Mouse (Mus musculus) macrophage (primary cell): ENCODE results near the gene Ak4. TPM values are rescaled to one million over a fixed set of nuclear protein-coding genes. Genes with fewer than 3 reads are reported as not detected.

Experiments
- H3K27ac ChIP-seq: fragments of 350-480 bp; formaldehyde crosslinking; 2 replicates; pipeline ENCODE4 v1.9.0; 2021
- H3K36me3 ChIP-seq: fragments of 350-480 bp; formaldehyde crosslinking; 2 replicates; pipeline ENCODE4 v1.9.0; 2021; ENCODE audit errors: inconsistent target
- H3K4me3 ChIP-seq: fragments of 350-480 bp; formaldehyde crosslinking; 2 replicates; pipeline ENCODE4 v1.9.0; 2021; ENCODE audit errors: inconsistent target
- H3K79me2 ChIP-seq: fragments of 350-480 bp; formaldehyde crosslinking; 2 replicates; pipeline ENCODE4 v1.9.0; 2021; ENCODE audit errors: inconsistent target
- WGBS: methylation state at CpG from one replicate; pipeline ENCODE4 v1.1.7; 2026; ENCODE audit warnings: inconsistent platforms; ENCODE audit not compliant: missing documents; 5-methylcytosine and 5-hydroxymethylcytosine counted together
- polyA plus RNA-seq: library from polyadenylated mRNA; stranded (reverse); fragments of 250-400 nt; gene quantifications from 3 replicates; pipeline ENCODE4 v1.2.4, GENCODE M21; 2018; ENCODE audit warnings: inconsistent platforms

Ak4 gene
- polyA plus RNA-seq, 1 experiment from 2014 or later = 0.32 TPM

GRCm38 (mm10) chr4:101460114-101460513, 41.0 kb downstream of the Ak4 start:
- H3K79me2 ChIP-seq = no peaks in the 10 kb centered on the region
- H3K4me3 ChIP-seq = no peak overlapping the region
- no peaks in the 10 kb centered on the region for H3K36me3 ChIP-seq
- no peak overlapping the region for H3K27ac ChIP-seq
- 79% methylated on average over 1 of the region's 1 CpGs for WGBS

GRCm38 (mm10) chr4:101462065-101462464, 43.0 kb downstream of the Ak4 start:
- Histone ChIP-seq H3K36me3 (no peaks in the 10 kb centered on the region), H3K27ac (no peak overlapping the region), H3K4me3 (no peak overlapping the region), H3K79me2 (no peaks in the 10 kb centered on the region)
- 97% methylated on average over 2 of the region's 2 CpGs for WGBS

- WGBS = 47% methylated on average over 3 of the region's 3 CpGs
- Histone ChIP-seq H3K4me3 (no peak overlapping the region), H3K27ac (no peak overlapping the region), H3K79me2 (no peaks in the 10 kb centered on the region), H3K36me3 (no peaks in the 10 kb centered on the region)
Observed at GRCm38 (mm10) chr4:101466264-101466663, 47.2 kb downstream of the Ak4 start.

- 85% methylated on average over 5 of the region's 5 CpGs for WGBS
- Histone ChIP-seq H3K27ac (no peak overlapping the region), H3K36me3 (no peaks in the 10 kb centered on the region), H3K4me3 (no peak overlapping the region), H3K79me2 (no peaks in the 10 kb centered on the region)
Observed at GRCm38 (mm10) chr4:101469242-101469641, 50.2 kb downstream of the Ak4 start.

GRCm38 (mm10) chr4:101470543-101470942, 51.5 kb downstream of the Ak4 start:
- H3K36me3 ChIP-seq = no peaks in the 10 kb centered on the region
- H3K79me2 ChIP-seq = no peaks in the 10 kb centered on the region
- no peak overlapping the region for H3K27ac ChIP-seq
- no peak overlapping the region for H3K4me3 ChIP-seq
- 9% methylated on average over 5 of the region's 5 CpGs for WGBS

GRCm38 (mm10) chr4:101472767-101473166, 53.7 kb downstream of the Ak4 start:
- Histone ChIP-seq H3K27ac (no peak overlapping the region), H3K4me3 (no peak overlapping the region), H3K79me2 (no peaks in the 10 kb centered on the region), H3K36me3 (no peaks in the 10 kb centered on the region)
- 97% methylated on average over 3 of the region's 3 CpGs for WGBS

GRCm38 (mm10) chr4:101490320-101490917, 71.3 kb downstream of the Ak4 start:
- H3K4me3 ChIP-seq = no peak overlapping the region
- no peaks in the 10 kb centered on the region for H3K79me2 ChIP-seq
- H3K27ac ChIP-seq = no peak overlapping the region
- H3K36me3 ChIP-seq = no peaks in the 10 kb centered on the region
- 41% methylated on average over 8 of the region's 8 CpGs for WGBS

- Histone ChIP-seq H3K4me3 (no peak overlapping the region), H3K27ac (no peak overlapping the region), H3K36me3 (no peaks in the 10 kb centered on the region), H3K79me2 (no peaks in the 10 kb centered on the region)
- 73% methylated on average over 4 of the region's 6 CpGs for WGBS
Observed at GRCm38 (mm10) chr4:101491704-101492103, 72.6 kb downstream of the Ak4 start.

GRCm38 (mm10) chr4:101493611-101494197, 74.6 kb downstream of the Ak4 start:
- Histone ChIP-seq H3K27ac (no peak overlapping the region), H3K79me2 (no peaks in the 10 kb centered on the region), H3K36me3 (no peaks in the 10 kb centered on the region), H3K4me3 (no peak overlapping the region)

GRCm38 (mm10) chr4:101496188-101496533, 77.1 kb downstream of the Ak4 start:
- no peak overlapping the region for H3K27ac ChIP-seq
- 4% methylated on average over 28 of the region's 28 CpGs for WGBS
- no peaks in the 10 kb centered on the region for H3K36me3 ChIP-seq
- H3K4me3 ChIP-seq = no peak overlapping the region
- H3K79me2 ChIP-seq = no peaks in the 10 kb centered on the region

- Histone ChIP-seq H3K79me2 (no peaks in the 10 kb centered on the region), H3K4me3 (no peak within 1 kb of the TSS), H3K36me3 (no peaks in the 10 kb centered on the region), H3K27ac (no peak within 1 kb of the TSS)
- WGBS = 2% methylated on average over 43 of the region's 57 CpGs
Observed at GRCm38 (mm10) chr4:101496534-101497237, 77.6 kb downstream of the Ak4 start, which contains the start of gene Dnajc6. Gene Dnajc6, plus strand, starts transcription at chr4:101496648.

GRCm38 (mm10) chr4:101497336-101497735, 78.3 kb downstream of the Ak4 start:
- Histone ChIP-seq H3K36me3 (no peaks in the 10 kb centered on the region), H3K4me3 (no peak overlapping the region), H3K79me2 (no peaks in the 10 kb centered on the region), H3K27ac (no peak overlapping the region)
- WGBS = 4% methylated on average over 14 of the region's 14 CpGs

GRCm38 (mm10) chr4:101504470-101505007, 85.5 kb downstream of the Ak4 start:
- WGBS = 92% methylated on average over 7 of the region's 7 CpGs
- no peak overlapping the region for H3K27ac ChIP-seq
- H3K4me3 ChIP-seq = no peak overlapping the region
- no peaks in the 10 kb centered on the region for H3K36me3 ChIP-seq
- no peaks in the 10 kb centered on the region for H3K79me2 ChIP-seq

- no peak overlapping the region for H3K27ac ChIP-seq
- WGBS = 68% methylated on average over 2 of the region's 2 CpGs
- no peaks in the 10 kb centered on the region for H3K79me2 ChIP-seq
- H3K36me3 ChIP-seq = no peaks in the 10 kb centered on the region
- no peak overlapping the region for H3K4me3 ChIP-seq
Observed at GRCm38 (mm10) chr4:101505966-101506365, 86.9 kb downstream of the Ak4 start.

- H3K27ac ChIP-seq = no peak overlapping the region
- no peaks in the 10 kb centered on the region for H3K79me2 ChIP-seq
- H3K36me3 ChIP-seq = no peaks in the 10 kb centered on the region
- no peak overlapping the region for H3K4me3 ChIP-seq
Observed at GRCm38 (mm10) chr4:101506372-101506771, 87.3 kb downstream of the Ak4 start.
